Mouse (Mus musculus): ENCODE measurements at regions not wholly inside any gene's neighbourhood (a gene's known extent, or its start where the extent isn't known, plus 50 kb on each side); places are given as distances from the start of the nearest gene placed in this dataset.

DNA sequence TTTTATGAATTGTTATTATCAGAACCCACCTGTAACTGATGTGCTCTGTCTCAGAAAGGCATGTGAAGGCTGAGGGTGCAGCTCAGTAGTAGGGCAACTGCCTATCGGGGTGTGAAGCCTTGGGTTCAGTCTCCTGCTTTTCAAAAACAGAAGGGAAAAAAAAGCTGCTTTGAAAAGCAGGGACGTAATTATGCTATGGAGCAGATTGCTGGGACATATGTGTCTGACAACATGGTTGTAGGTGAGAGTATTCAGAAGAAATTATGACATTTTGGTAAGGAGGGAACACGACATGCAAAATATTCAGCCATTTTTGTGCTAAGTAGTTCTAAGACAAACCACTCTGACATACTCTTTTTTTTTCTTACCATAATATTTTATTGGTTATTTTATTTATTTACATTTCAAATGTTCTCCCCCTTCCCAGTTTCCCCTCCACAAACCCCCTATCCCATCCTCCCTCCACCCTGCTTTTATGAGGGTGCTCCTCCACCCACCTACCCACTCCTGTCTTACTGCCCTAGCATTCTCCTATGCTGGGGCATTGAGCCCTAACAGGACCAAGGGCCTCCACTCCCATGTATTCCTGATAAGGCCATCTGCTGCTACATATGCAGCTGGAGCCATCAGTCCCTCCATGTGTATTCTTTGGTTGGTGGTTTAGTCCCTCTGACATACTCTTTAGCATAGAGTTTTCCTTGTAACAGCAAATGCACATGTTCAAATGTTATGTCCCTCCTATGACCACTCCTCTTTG is 122.8 kb upstream of the Trpm3 start:
- H3K4me1 ChIP-seq (ENCODE audit: insufficient read depth, low read depth, low read length): no peaks in the 10 kb centered on the region
- H3K9me3 ChIP-seq (replicated peaks): no peaks in the 10 kb centered on the region
- no peaks in the 10 kb centered on the region for H3K27me3 ChIP-seq (ENCODE audit: insufficient read depth, low read length)
- TF ChIP-seq GATA1 (IDR thresholded peaks at IDR 0.05; ENCODE audit: borderline replicate concordance, low read length): no peak
- no peak for TF ChIP-seq POLR2AphosphoS5 (IDR thresholded peaks at IDR 0.05; ENCODE audit: insufficient replicate concordance, low read depth, low read length)
- TF ChIP-seq CTCF (IDR thresholded peaks at IDR 0.05; ENCODE audit: low read depth, low read length): no peak
- TF ChIP-seq GATA2 (IDR thresholded peaks at IDR 0.05; ENCODE audit: borderline replicate concordance, low read depth, low read length): no peak
- no peak for TF ChIP-seq TAL1 (conservative IDR thresholded peaks at IDR 0.05; ENCODE audit: low read depth, low read length)
- ATAC-seq (ENCODE audit: extremely low read depth, insufficient number of reproducible peaks, low FRiP score, poor library complexity, severe bottlenecking) (no peak), DNase-seq (ENCODE audit: low spot score) (no peak)
- H3K36me3 ChIP-seq (replicated peaks): no peaks in the 10 kb centered on the region
- H3K4me3 ChIP-seq (ENCODE audit: low read depth, low read length): no peak overlapping the region

DNA sequence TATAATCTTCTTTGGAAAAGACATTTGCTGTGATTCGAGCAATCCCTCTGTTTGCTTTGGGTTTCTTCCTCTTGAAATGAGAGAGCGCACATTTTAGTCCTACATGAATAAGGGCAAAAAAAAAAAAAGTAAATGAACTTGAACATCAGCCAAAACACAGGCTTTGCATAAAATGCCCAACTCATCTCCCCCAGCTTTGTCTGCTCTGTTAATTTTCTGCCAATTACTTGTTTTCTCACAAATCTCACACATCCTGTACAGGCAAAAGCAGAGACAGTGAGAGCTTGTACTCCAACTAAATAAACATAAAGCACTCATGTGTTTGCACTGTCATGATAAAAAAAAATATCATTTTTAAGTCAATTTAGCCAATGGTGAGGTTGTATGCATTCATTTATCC is 121.4 kb upstream of the Trpm3 start:
- TF ChIP-seq CTCF (IDR thresholded peaks at IDR 0.05; ENCODE audit: low read depth, low read length) (no peak), TAL1 (conservative IDR thresholded peaks at IDR 0.05; ENCODE audit: low read depth, low read length) (no peak), GATA2 (IDR thresholded peaks at IDR 0.05; ENCODE audit: borderline replicate concordance, low read depth, low read length) (no peak), GATA1 (IDR thresholded peaks at IDR 0.05; ENCODE audit: borderline replicate concordance, low read length) (no peak), POLR2AphosphoS5 (IDR thresholded peaks at IDR 0.05; ENCODE audit: insufficient replicate concordance, low read depth, low read length) (no peak)
- Histone ChIP-seq H3K27me3 (ENCODE audit: insufficient read depth, low read length) (no peaks in the 10 kb centered on the region), H3K36me3 (replicated peaks) (no peaks in the 10 kb centered on the region), H3K9me3 (replicated peaks) (no peaks in the 10 kb centered on the region), H3K4me1 (ENCODE audit: insufficient read depth, low read depth, low read length) (no peaks in the 10 kb centered on the region), H3K4me3 (ENCODE audit: low read depth, low read length) (no peak overlapping the region)
- ATAC-seq (ENCODE audit: extremely low read depth, insufficient number of reproducible peaks, low FRiP score, poor library complexity, severe bottlenecking) (no peak), DNase-seq (ENCODE audit: low spot score) (no peak)

DNA sequence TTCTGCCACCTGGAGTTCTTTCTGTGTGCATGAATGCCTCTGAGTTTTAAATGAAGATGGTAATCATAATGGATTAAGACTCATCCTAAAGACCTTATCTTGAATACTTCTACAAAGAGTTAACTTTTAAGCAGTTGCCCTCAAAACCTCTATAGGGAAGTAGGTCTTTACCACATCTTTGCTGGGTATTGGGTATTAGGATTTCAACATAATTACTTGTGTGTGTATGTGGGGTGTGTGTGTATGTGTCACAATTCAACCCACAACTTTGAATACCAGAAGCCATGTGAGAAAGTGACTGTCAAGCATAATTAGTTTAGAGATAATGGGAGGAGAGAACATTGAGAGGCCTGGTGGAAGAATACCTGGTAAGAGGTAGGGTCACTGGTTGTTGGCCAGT is 111.3 kb upstream of the Trpm3 start:
- DNase-seq (ENCODE audit: low spot score): no peak
- Histone ChIP-seq H3K4me1 (ENCODE audit: insufficient read depth, low read depth, low read length) (no peaks in the 10 kb centered on the region), H3K27me3 (ENCODE audit: insufficient read depth, low read length) (no peaks in the 10 kb centered on the region), H3K4me3 (ENCODE audit: low read depth, low read length) (no peak overlapping the region), H3K9me3 (replicated peaks) (no peaks in the 10 kb centered on the region), H3K36me3 (replicated peaks) (no peaks in the 10 kb centered on the region)
- TF ChIP-seq GATA1 (IDR thresholded peaks at IDR 0.05; ENCODE audit: borderline replicate concordance, low read length) (no peak), POLR2AphosphoS5 (IDR thresholded peaks at IDR 0.05; ENCODE audit: insufficient replicate concordance, low read depth, low read length) (no peak), TAL1 (conservative IDR thresholded peaks at IDR 0.05; ENCODE audit: low read depth, low read length) (no peak), CTCF (IDR thresholded peaks at IDR 0.05; ENCODE audit: low read depth, low read length) (no peak), GATA2 (IDR thresholded peaks at IDR 0.05; ENCODE audit: borderline replicate concordance, low read depth, low read length) (no peak)
- ATAC-seq (ENCODE audit: extremely low read depth, insufficient number of reproducible peaks, low FRiP score, poor library complexity, severe bottlenecking): no peak

DNA sequence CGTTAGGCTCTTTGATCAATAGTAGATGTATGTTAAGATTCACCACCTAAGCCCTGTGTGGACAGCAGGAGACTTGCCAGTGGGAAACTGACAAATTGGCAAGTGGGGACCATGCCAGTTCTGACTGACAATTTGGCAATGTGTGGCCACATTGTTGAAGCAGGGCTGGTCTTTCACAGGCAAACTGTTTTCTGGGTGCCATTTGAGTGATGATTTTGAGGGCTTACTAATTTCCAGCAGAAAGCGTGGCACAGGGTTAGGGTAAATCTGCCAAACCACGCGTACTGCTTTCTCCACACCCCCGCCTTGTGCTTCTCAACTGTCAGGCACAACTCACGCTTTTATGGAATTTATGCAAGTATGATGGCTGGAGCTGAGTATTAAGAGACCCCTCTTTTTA is 91.2 kb upstream of the Trpm3 start:
- H3K4me1 ChIP-seq (ENCODE audit: insufficient read depth, low read depth, low read length): no peaks in the 10 kb centered on the region

DNA sequence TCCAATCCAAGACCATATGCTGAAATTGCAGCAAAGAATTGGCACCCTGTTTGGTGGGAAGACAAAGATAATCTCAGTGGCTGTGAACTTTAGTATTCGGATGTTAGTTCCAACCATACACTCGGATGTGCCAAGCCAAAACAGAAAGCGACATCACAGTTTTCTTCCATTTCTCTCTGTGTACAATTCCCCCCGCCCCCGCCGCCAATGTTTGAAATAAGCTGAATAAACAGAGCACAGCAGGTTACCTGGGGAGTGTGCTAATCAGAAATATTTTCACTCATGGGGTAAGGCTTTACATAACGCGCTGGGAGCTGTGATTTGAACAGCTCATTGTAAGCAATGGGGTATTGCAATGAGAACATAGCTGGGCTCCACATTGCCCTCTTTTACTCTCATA is 72.5 kb upstream of the Trpm3 start:
- ATAC-seq (ENCODE audit: extremely low read depth, insufficient number of reproducible peaks, low FRiP score, poor library complexity, severe bottlenecking): no peak

More for the DNA sequence above, 91.2 kb upstream of the Trpm3 start:
- ATAC-seq (ENCODE audit: extremely low read depth, insufficient number of reproducible peaks, low FRiP score, poor library complexity, severe bottlenecking) (no peak), DNase-seq (ENCODE audit: low spot score) (no peak)
- H3K36me3 ChIP-seq (replicated peaks): no peaks in the 10 kb centered on the region
- no peak overlapping the region for H3K4me3 ChIP-seq (ENCODE audit: low read depth, low read length)
- peaks cover 3% of the 10 kb centered on the region; the same call in 1 of the 2 replicates for H3K27me3 ChIP-seq (ENCODE audit: insufficient read depth, low read length)
- no peak for TF ChIP-seq CTCF (IDR thresholded peaks at IDR 0.05; ENCODE audit: low read depth, low read length)
- no peak for TF ChIP-seq GATA2 (IDR thresholded peaks at IDR 0.05; ENCODE audit: borderline replicate concordance, low read depth, low read length)
- no peak for TF ChIP-seq TAL1 (conservative IDR thresholded peaks at IDR 0.05; ENCODE audit: low read depth, low read length)
- no peak for TF ChIP-seq POLR2AphosphoS5 (IDR thresholded peaks at IDR 0.05; ENCODE audit: insufficient replicate concordance, low read depth, low read length)
- no peak for TF ChIP-seq GATA1 (IDR thresholded peaks at IDR 0.05; ENCODE audit: borderline replicate concordance, low read length)
- no peaks in the 10 kb centered on the region for H3K9me3 ChIP-seq (replicated peaks)

DNA sequence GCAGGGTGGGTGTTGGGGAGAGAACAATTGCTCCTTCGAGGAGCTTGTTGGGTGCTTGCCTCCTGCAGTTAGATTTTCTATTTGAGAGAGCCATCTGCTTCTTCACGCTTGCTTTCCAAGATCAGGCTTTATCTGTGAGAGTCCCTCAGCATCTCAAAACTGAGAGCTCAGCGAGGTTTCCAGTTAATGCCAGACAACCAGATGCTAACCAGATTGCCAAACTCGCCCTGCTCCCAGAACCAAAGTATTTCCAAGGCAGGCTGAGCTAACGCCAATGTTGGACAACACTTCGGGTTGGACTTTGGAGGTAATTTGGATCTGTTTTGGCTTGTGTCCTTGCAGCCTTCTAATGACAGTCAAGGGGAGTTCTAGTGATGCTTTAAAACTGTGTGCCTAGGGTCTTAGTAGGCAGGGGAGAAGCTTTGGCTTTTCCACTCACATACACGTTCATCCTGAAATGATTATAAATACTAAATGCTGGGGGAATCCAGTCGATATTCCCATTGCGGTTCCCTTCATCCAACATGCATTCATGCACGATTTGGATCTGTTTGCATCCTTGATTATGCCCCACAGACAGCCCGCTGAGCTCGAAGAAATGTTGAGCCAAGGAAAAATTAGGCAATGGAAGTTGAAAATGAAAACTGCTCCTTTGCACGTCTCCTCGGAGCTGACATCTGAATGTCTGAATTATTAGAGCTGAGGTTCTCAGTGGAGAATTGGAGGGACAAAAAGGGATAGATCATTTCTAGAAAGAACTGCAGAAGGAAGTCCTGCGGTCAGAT is 68.4 kb upstream of the Trpm3 start:
- no peaks in the 10 kb centered on the region for H3K9me3 ChIP-seq (replicated peaks)
- H3K36me3 ChIP-seq (replicated peaks): no peaks in the 10 kb centered on the region
- ATAC-seq (ENCODE audit: extremely low read depth, insufficient number of reproducible peaks, low FRiP score, poor library complexity, severe bottlenecking) (no peak), DNase-seq (ENCODE audit: low spot score) (no peak)
- 0 out of 2 replicates have a peak, but pooled peaks cover under 1% of the 10 kb centered on the region for H3K27me3 ChIP-seq (ENCODE audit: insufficient read depth, low read length)
- H3K4me3 ChIP-seq (ENCODE audit: low read depth, low read length): no peak overlapping the region
- H3K4me1 ChIP-seq (ENCODE audit: insufficient read depth, low read depth, low read length): no peaks in the 10 kb centered on the region
- no peak for TF ChIP-seq TAL1 (conservative IDR thresholded peaks at IDR 0.05; ENCODE audit: low read depth, low read length)
- no peak for TF ChIP-seq GATA2 (IDR thresholded peaks at IDR 0.05; ENCODE audit: borderline replicate concordance, low read depth, low read length)
- no peak for TF ChIP-seq GATA1 (IDR thresholded peaks at IDR 0.05; ENCODE audit: borderline replicate concordance, low read length)
- TF ChIP-seq POLR2AphosphoS5 (IDR thresholded peaks at IDR 0.05; ENCODE audit: insufficient replicate concordance, low read depth, low read length): no peak
- TF ChIP-seq CTCF (IDR thresholded peaks at IDR 0.05; ENCODE audit: low read depth, low read length): no peak

More for the DNA sequence above, 72.5 kb upstream of the Trpm3 start:
- no peak for DNase-seq (ENCODE audit: low spot score)
- no peaks in the 10 kb centered on the region for H3K9me3 ChIP-seq (replicated peaks)
- H3K4me3 ChIP-seq (ENCODE audit: low read depth, low read length): no peak overlapping the region
- no peak for TF ChIP-seq POLR2AphosphoS5 (IDR thresholded peaks at IDR 0.05; ENCODE audit: insufficient replicate concordance, low read depth, low read length)
- TF ChIP-seq GATA2 (IDR thresholded peaks at IDR 0.05; ENCODE audit: borderline replicate concordance, low read depth, low read length): no peak
- no peak for TF ChIP-seq GATA1 (IDR thresholded peaks at IDR 0.05; ENCODE audit: borderline replicate concordance, low read length)
- TF ChIP-seq CTCF (IDR thresholded peaks at IDR 0.05; ENCODE audit: low read depth, low read length): no peak
- H3K36me3 ChIP-seq (replicated peaks): no peaks in the 10 kb centered on the region
- H3K4me1 ChIP-seq (ENCODE audit: insufficient read depth, low read depth, low read length): no peaks in the 10 kb centered on the region
- no peaks in the 10 kb centered on the region for H3K27me3 ChIP-seq (ENCODE audit: insufficient read depth, low read length)

Data from G1E (cell line).